Mouse (Mus musculus): ENCODE results near the gene St3gal4. TPM values are rescaled to one million over a fixed set of nuclear protein-coding genes. Genes with fewer than 3 reads are reported as not detected.

St3gal4 gene
- polyA plus RNA-seq, 1 experiment from 2014 or later = 20.0 TPM

DNA sequence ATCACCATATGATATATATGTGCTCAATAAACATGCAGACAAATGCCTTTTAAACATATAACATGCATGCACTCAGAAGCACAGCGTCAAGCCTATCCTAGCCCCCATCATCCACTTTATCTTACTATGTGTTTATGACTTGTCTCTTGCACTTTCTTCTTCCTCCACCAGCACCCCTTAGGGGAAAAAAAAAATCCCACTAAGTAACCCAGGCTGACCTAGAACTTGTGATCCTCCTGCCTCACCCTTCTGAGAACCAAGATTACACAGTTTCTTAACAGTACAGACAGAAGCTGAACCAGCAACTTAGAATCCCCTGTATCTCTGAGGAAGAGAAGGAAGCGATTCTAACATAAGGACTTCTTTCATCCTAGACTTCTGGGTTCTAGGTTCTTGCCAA, 505 bp downstream of the St3gal4 start:
- H3K4me1 ChIP-seq (ENCODE audit: insufficient read depth, low read length) = peaks cover 17% of the 10 kb centered on the region
- no peak overlapping the region for H3K9ac ChIP-seq (replicated peaks; ENCODE audit: low read length)
- no peak overlapping the region for H3K4me2 ChIP-seq (replicated peaks; ENCODE audit: low read depth, low read length)
- no peaks in the 10 kb centered on the region for H3K9me3 ChIP-seq (ENCODE audit: low read length)
- WGBS = 96% methylated on average over 2 of the region's 2 CpGs
- no peak for ATAC-seq (ENCODE audit: low FRiP score, low TSS enrichment)
- H3K4me3 ChIP-seq (ENCODE audit: low read length) = no peak overlapping the region
- peaks cover 9% of the 10 kb centered on the region; the same call in 1 of the 2 replicates for H3K36me3 ChIP-seq (ENCODE audit: insufficient read depth, low read length)
- H3K27me3 ChIP-seq (ENCODE audit: insufficient read depth, low read length) = no peaks in the 10 kb centered on the region
- H3K27ac ChIP-seq (ENCODE audit: low read length) = no peak overlapping the region

DNA sequence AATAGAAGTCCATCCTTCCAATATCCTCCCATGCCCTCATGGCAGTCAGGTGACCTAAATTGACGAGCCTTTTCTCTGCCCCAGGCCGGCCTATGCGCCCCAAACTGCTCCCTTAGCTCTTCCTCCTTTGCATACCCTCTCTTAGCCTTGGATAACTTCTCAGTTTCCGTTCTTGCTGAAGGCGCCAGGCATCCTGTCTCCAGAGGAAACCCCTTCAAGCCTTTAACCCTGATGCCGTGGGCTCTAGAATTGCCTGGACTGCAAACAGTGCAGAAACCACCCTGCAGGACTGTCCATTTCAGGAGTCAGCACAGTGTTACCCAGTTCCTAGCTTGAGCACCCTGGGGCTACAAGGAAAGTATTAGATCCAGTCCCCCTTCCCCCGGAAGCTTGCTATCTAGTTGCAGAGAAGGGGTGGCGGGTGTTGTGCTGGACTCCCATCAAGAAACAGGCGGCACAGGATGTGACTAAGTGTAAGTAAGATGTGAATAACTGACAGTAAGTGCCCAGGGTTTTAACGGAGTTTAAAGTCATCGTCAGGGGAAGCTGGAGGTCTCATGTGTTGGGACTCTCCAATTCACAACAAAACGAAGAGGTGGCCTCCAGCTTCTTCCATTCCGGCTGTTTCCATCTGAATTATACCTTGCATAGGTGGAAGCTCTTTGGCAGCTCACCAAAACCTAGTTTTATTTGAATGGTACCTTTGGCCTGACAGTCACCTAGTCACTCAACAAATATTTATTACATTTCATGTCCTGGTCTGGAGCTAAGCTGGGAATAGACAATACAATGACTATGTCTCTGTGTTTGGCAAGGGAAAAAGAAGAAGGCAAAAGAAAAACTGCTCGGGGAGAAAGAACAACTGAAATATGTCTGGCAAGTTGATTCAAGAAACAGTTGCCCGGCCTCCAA, 1.4 kb downstream of the St3gal4 start:
- Histone ChIP-seq H3K9me3 (ENCODE audit: low read length) (no peaks in the 10 kb centered on the region), H3K36me3 (ENCODE audit: insufficient read depth, low read length) (peaks cover 4% of the 10 kb centered on the region; the same call in 1 of the 2 replicates), H3K27me3 (ENCODE audit: insufficient read depth, low read length) (no peaks in the 10 kb centered on the region), H3K4me2 (replicated peaks; ENCODE audit: low read depth, low read length) (peak overlapping the region; percentile 88), H3K4me3 (ENCODE audit: low read length) (peak overlapping the region; percentile 75), H3K9ac (replicated peaks; ENCODE audit: low read length) (peak overlapping the region; percentile 85), H3K4me1 (ENCODE audit: insufficient read depth, low read length) (peaks cover 17% of the 10 kb centered on the region), H3K27ac (ENCODE audit: low read length) (peak overlapping the region; percentile 84)
- WGBS = 23% methylated on average over 15 of the region's 15 CpGs
- peak; percentile 5; the same call in 1 of the 2 replicates for ATAC-seq (ENCODE audit: low FRiP score, low TSS enrichment)

- Histone ChIP-seq H3K4me2 (replicated peaks; ENCODE audit: low read depth, low read length) (peak overlapping the region; percentile 88), H3K27ac (ENCODE audit: low read length) (peak overlapping the region; percentile 84), H3K9ac (replicated peaks; ENCODE audit: low read length) (peak overlapping the region; percentile 85), H3K4me3 (ENCODE audit: low read length) (peak overlapping the region; percentile 75), H3K4me1 (ENCODE audit: insufficient read depth, low read length) (peaks cover 25% of the 10 kb centered on the region), H3K9me3 (ENCODE audit: low read length) (no peaks in the 10 kb centered on the region), H3K36me3 (ENCODE audit: insufficient read depth, low read length) (no peaks in the 10 kb centered on the region), H3K27me3 (ENCODE audit: insufficient read depth, low read length) (no peaks in the 10 kb centered on the region)
- WGBS = under 1% methylated on average over 65 of the region's 84 CpGs
- peak; percentile 91 for ATAC-seq (ENCODE audit: low FRiP score, low TSS enrichment)
Observed at GRCm38 (mm10) chr9:35116391-35117381, 2.4 kb downstream of the St3gal4 start.

- Histone ChIP-seq H3K4me2 (replicated peaks; ENCODE audit: low read depth, low read length) (peak overlapping the region; percentile 88), H3K9me3 (ENCODE audit: low read length) (no peaks in the 10 kb centered on the region), H3K27me3 (ENCODE audit: insufficient read depth, low read length) (no peaks in the 10 kb centered on the region), H3K9ac (replicated peaks; ENCODE audit: low read length) (peak overlapping the region; percentile 85), H3K36me3 (ENCODE audit: insufficient read depth, low read length) (no peaks in the 10 kb centered on the region), H3K4me1 (ENCODE audit: insufficient read depth, low read length) (peaks cover 27% of the 10 kb centered on the region), H3K4me3 (ENCODE audit: low read length) (peak overlapping the region; percentile 75), H3K27ac (ENCODE audit: low read length) (no peak overlapping the region)
- WGBS = 27% methylated on average over 4 of the region's 4 CpGs
- ATAC-seq (ENCODE audit: low FRiP score, low TSS enrichment) = peak; percentile 4; the same call in 1 of the 2 replicates
Observed at GRCm38 (mm10) chr9:35115804-35116203, 3.3 kb downstream of the St3gal4 start.

DNA sequence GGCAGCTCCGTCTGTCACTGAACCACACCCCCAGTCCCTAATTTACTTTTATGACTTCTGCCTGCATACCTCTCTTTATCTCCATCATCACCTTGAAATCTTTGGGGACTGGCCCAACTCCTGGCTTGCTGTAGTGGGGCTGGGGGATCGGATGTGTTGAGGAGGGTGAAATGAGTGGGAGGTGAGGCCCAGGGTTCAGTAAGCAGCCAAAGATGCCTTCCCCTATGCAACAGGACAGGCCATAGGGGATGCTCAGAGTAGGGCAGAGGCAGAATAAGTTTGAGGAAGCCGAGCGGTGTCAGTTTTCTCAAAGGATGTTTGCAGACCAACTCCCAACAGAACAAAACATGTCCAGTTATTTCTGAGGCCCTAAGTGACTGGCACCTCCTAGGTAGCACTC, 3.8 kb downstream of the St3gal4 start:
- H3K4me3 ChIP-seq (ENCODE audit: low read length) = peak overlapping the region; percentile 75
- WGBS = 33% methylated on average over 4 of the region's 4 CpGs
- no peak for ATAC-seq (ENCODE audit: low FRiP score, low TSS enrichment)
- H3K9me3 ChIP-seq (ENCODE audit: low read length) = no peaks in the 10 kb centered on the region
- H3K9ac ChIP-seq (replicated peaks; ENCODE audit: low read length) = peak overlapping the region; percentile 85; the same call in 1 of the 2 replicates
- H3K27me3 ChIP-seq (ENCODE audit: insufficient read depth, low read length) = no peaks in the 10 kb centered on the region
- H3K27ac ChIP-seq (ENCODE audit: low read length) = no peak overlapping the region
- H3K36me3 ChIP-seq (ENCODE audit: insufficient read depth, low read length) = no peaks in the 10 kb centered on the region
- H3K4me2 ChIP-seq (replicated peaks; ENCODE audit: low read depth, low read length) = peak overlapping the region; percentile 88
- H3K4me1 ChIP-seq (ENCODE audit: insufficient read depth, low read length) = peaks cover 27% of the 10 kb centered on the region

DNA sequence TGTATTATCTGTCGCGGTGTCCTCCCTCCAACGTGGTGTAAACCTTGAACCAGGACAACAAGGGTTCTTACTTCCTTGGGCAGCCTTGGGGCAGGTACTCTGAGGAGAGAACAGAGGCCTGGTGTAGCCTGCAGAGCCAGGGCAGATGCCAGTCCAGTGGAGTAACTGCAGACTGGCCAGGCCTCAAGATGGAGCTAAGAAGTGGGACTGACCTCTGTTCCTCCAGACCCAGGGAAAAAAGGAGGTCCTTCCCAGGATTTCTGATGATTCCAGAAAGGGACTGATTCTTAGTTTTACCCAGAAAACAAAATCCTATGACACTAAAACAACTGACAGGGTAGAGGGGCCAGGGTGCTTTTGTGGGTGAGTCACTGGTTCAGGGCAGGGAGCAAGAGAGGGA, 4.8 kb downstream of the St3gal4 start:
- Histone ChIP-seq H3K9me3 (ENCODE audit: low read length) (no peaks in the 10 kb centered on the region), H3K36me3 (ENCODE audit: insufficient read depth, low read length) (no peaks in the 10 kb centered on the region), H3K4me1 (ENCODE audit: insufficient read depth, low read length) (peaks cover 27% of the 10 kb centered on the region), H3K9ac (replicated peaks; ENCODE audit: low read length) (no peak overlapping the region), H3K4me3 (ENCODE audit: low read length) (no peak overlapping the region), H3K27ac (ENCODE audit: low read length) (no peak overlapping the region), H3K4me2 (replicated peaks; ENCODE audit: low read depth, low read length) (no peak overlapping the region), H3K27me3 (ENCODE audit: insufficient read depth, low read length) (no peaks in the 10 kb centered on the region)
- no peak for ATAC-seq (ENCODE audit: low FRiP score, low TSS enrichment)
- WGBS = 86% methylated on average over 3 of the region's 3 CpGs

DNA sequence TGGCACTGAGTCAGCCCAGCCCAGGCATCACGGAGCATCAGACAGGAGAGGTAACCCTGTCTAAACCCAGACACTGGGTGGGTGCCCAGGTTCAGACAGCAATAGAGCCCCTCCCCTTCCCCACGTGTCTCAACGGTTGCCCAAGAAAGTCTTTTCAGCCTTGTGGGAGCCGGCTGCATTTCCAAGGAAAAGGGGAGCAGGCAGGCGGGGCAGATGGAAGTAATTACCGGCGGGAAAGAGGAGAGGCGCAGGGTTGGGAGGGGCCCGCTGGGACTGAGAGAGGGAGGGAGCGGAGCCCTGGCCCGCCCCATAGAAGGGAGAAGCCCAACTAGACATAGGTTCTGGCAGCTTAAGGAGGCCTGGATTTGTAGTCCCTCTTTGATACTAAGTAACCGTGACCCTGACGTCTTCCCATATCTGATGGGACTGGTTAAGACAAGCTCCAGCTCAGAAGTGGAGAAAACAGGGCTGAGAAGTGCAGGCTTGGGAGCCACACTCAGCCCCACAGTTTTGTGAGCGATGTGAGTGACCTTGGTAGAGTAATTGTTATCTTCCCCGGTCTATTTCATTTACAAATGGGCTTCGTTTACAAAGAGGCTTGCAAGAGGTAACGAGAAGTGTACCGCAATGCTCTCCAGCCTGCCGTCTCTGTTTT, 7.0 kb downstream of the St3gal4 start:
- H3K36me3 ChIP-seq (ENCODE audit: insufficient read depth, low read length) = no peaks in the 10 kb centered on the region
- no peak for ATAC-seq (ENCODE audit: low FRiP score, low TSS enrichment)
- H3K27me3 ChIP-seq (ENCODE audit: insufficient read depth, low read length) = no peaks in the 10 kb centered on the region
- H3K9ac ChIP-seq (replicated peaks; ENCODE audit: low read length) = no peak overlapping the region
- WGBS = 28% methylated on average over 19 of the region's 19 CpGs
- peak overlapping the region; percentile 25 for H3K4me2 ChIP-seq (replicated peaks; ENCODE audit: low read depth, low read length)
- no peak overlapping the region for H3K27ac ChIP-seq (ENCODE audit: low read length)
- peaks cover 18% of the 10 kb centered on the region; the same call in 1 of the 2 replicates for H3K4me1 ChIP-seq (ENCODE audit: insufficient read depth, low read length)
- no peaks in the 10 kb centered on the region for H3K9me3 ChIP-seq (ENCODE audit: low read length)
- no peak overlapping the region for H3K4me3 ChIP-seq (ENCODE audit: low read length)

DNA sequence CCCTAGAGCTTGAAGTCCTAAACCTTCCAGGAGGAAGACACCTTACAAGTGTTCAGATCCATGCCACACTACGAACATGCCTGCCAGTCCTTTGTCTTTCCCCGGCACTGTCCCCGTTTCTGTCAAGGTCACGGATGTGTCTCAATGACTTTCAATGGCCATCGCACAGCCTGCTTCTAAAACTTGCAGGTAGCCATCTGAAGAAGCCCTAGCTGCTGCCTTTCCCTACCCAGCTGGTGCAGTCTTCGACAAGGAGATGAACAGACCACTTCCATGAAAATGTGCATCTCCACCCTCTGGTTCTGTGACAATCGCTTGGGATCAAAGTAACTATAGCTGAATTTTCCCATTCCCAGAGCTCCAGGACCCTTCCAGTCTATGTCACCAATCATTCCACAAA, 7.6 kb downstream of the St3gal4 start:
- no peak overlapping the region for H3K4me3 ChIP-seq (ENCODE audit: low read length)

DNA sequence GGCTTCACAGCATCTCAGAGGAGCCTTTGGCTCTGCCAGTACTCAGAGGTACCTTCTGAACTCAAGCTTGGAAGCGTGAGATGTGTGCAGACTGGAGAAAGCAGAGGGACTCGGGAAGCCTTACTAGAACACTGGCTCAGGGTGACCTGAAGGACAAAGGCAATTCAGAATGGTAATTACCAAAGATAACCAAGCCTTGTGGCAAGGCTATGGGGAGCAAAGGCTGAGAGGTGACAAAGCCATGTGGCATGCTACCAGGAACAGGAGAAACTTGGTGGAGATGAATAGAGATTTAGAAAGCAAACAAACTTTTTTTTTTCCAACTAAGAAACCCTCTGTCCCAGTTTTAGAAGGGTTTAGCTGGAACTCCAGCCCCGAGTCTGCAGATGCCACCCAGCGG, 8.5 kb downstream of the St3gal4 start:
- H3K4me2 ChIP-seq (replicated peaks; ENCODE audit: low read depth, low read length) = no peak overlapping the region
- no peaks in the 10 kb centered on the region for H3K9me3 ChIP-seq (ENCODE audit: low read length)
- no peak overlapping the region for H3K4me3 ChIP-seq (ENCODE audit: low read length)
- H3K9ac ChIP-seq (replicated peaks; ENCODE audit: low read length) = no peak overlapping the region
- H3K27me3 ChIP-seq (ENCODE audit: insufficient read depth, low read length) = no peaks in the 10 kb centered on the region
- peaks cover 15% of the 10 kb centered on the region; the same call in 1 of the 2 replicates for H3K4me1 ChIP-seq (ENCODE audit: insufficient read depth, low read length)
- ATAC-seq (ENCODE audit: low FRiP score, low TSS enrichment) = no peak
- H3K36me3 ChIP-seq (ENCODE audit: insufficient read depth, low read length) = no peaks in the 10 kb centered on the region
- H3K27ac ChIP-seq (ENCODE audit: low read length) = no peak overlapping the region
- 76% methylated on average over 4 of the region's 4 CpGs for WGBS

More for the DNA sequence above, 7.6 kb downstream of the St3gal4 start:
- no peak for ATAC-seq (ENCODE audit: low FRiP score, low TSS enrichment)
- Histone ChIP-seq H3K4me2 (replicated peaks; ENCODE audit: low read depth, low read length) (no peak overlapping the region), H3K9ac (replicated peaks; ENCODE audit: low read length) (no peak overlapping the region), H3K4me1 (ENCODE audit: insufficient read depth, low read length) (peaks cover 18% of the 10 kb centered on the region; the same call in 1 of the 2 replicates), H3K36me3 (ENCODE audit: insufficient read depth, low read length) (no peaks in the 10 kb centered on the region), H3K27ac (ENCODE audit: low read length) (no peak overlapping the region), H3K27me3 (ENCODE audit: insufficient read depth, low read length) (no peaks in the 10 kb centered on the region), H3K9me3 (ENCODE audit: low read length) (no peaks in the 10 kb centered on the region)
- 76% methylated on average over 7 of the region's 7 CpGs for WGBS

Data from kidney, embryonic 16.5 days (tissue).